Mouse (Mus musculus): ENCODE data around the gene Bloc1s6.

DNA sequence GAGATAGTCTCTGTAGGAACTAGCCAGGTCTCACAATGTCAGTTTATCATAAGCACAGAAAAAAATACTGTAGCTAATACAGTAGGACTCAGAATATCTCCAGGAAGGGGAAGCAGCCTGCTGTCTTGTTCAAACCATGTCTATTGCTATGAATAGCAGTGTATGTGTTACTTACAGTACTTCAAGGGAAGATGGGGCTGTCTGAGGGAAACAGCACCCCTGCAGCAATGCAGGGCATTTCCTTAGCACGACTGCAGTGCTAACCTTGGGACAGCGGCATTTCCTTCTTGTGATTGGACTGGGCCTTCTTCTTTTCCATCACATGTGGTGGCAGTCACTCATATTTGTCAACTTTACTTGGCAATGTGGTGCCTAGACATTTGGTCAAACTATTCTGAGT lies 38.5 kb downstream of the Bloc1s6 start:
- TF ChIP-seq EP300 (IDR thresholded peaks at IDR 0.05) (no peak), CTCF (IDR thresholded peaks at IDR 0.05) (no peak)
